Mouse (Mus musculus): Measurements from ENCODE around the gene Zfp955b. TPM values are rescaled to one million over a fixed set of nuclear protein-coding genes. Genes with fewer than 3 reads are reported as not detected.
A peak's percentile ranks its signal among the peaks of the same experiment; 100 is the strongest.
"Not testable (repeated sequence)": the region's sequence is repeated elsewhere in the genome, so short reads cannot be mapped to it uniquely, and the experiment has no call there.

The Zfp955b gene
- 6.6 and 7.4 TPM in 2 replicates for polyA plus RNA-seq (2015; fragmentation: Nextera tagmentation; extraction: Ambion mirVana)

- H3K9ac ChIP-seq (replicated peaks; ENCODE audit: low read depth); DNase-seq (ENCODE audit: low spot score); H3K36me3 ChIP-seq (ENCODE audit: insufficient read depth, low read length); H3K27me3 ChIP-seq (replicated peaks; ENCODE audit: insufficient read depth, low read length); H3K27ac ChIP-seq (ENCODE audit: low read length); H3K9me3 ChIP-seq (ENCODE audit: low read length); H3K4me1 ChIP-seq (ENCODE audit: insufficient read depth, low read depth, low read length); H3K4me2 ChIP-seq (replicated peaks; ENCODE audit: low read depth, low read length); H3K4me3 ChIP-seq (ENCODE audit: low read depth, low read length): not testable (repeated sequence)
- WGBS: no CpG with 5 or more reads among the region's 25 CpGs
- ATAC-seq: peak; percentile 100
These were observed at the start of gene Zfp955b for GRCm38 (mm10) chr17:33289039-33289875. Gene Zfp955b, plus strand, starts transcription at chr17:33289544.

- H3K4me1 ChIP-seq (ENCODE audit: insufficient read depth, low read depth, low read length); H3K4me2 ChIP-seq (replicated peaks; ENCODE audit: low read depth, low read length); H3K36me3 ChIP-seq (ENCODE audit: insufficient read depth, low read length); H3K4me3 ChIP-seq (ENCODE audit: low read depth, low read length); H3K9ac ChIP-seq (replicated peaks; ENCODE audit: low read depth); DNase-seq (ENCODE audit: low spot score); H3K9me3 ChIP-seq (ENCODE audit: low read length); H3K27me3 ChIP-seq (replicated peaks; ENCODE audit: insufficient read depth, low read length); H3K27ac ChIP-seq (ENCODE audit: low read length): not testable (repeated sequence)
- 38% methylated on average over 1 of the region's 34 CpGs for WGBS
- peak; percentile 100 for ATAC-seq
These were observed 34.6 kb upstream of the Zfp955b start, which contains the start of gene Zfp955a for GRCm38 (mm10) chr17:33254530-33255318. Gene Zfp955a, minus strand, starts transcription at chr17:33255145.

- H3K9me3 ChIP-seq (ENCODE audit: low read length); H3K4me2 ChIP-seq (replicated peaks; ENCODE audit: low read depth, low read length); H3K4me1 ChIP-seq (ENCODE audit: insufficient read depth, low read depth, low read length); ATAC-seq; H3K9ac ChIP-seq (replicated peaks; ENCODE audit: low read depth); H3K27me3 ChIP-seq (replicated peaks; ENCODE audit: insufficient read depth, low read length); DNase-seq (ENCODE audit: low spot score); H3K4me3 ChIP-seq (ENCODE audit: low read depth, low read length); H3K36me3 ChIP-seq (ENCODE audit: insufficient read depth, low read length); H3K27ac ChIP-seq (ENCODE audit: low read length): not testable (repeated sequence)
- no CpG with 5 or more reads among the region's 2 CpGs for WGBS
These were observed 34.1 kb upstream of the Zfp955b start for GRCm38 (mm10) chr17:33255319-33255657.

GRCm38 (mm10) chr17:33264376-33264775 lies 25.0 kb upstream of the Zfp955b start, which contains the start of gene Olfr63:
Gene Olfr63, plus strand, starts transcription at chr17:33264676.
- Histone ChIP-seq H3K27ac (ENCODE audit: low read length) (no peak within 1 kb of the TSS), H3K9me3 (ENCODE audit: low read length) (no peaks in the 10 kb centered on the region), H3K27me3 (replicated peaks; ENCODE audit: insufficient read depth, low read length) (no peaks in the 10 kb centered on the region), H3K4me2 (replicated peaks; ENCODE audit: low read depth, low read length) (no peak within 1 kb of the TSS), H3K36me3 (ENCODE audit: insufficient read depth, low read length) (no peaks in the 10 kb centered on the region), H3K9ac (replicated peaks; ENCODE audit: low read depth) (no peak within 1 kb of the TSS), H3K4me1 (ENCODE audit: insufficient read depth, low read depth, low read length) (no peaks in the 10 kb centered on the region), H3K4me3 (ENCODE audit: low read depth, low read length) (no peak within 1 kb of the TSS)
- no peak for DNase-seq (ENCODE audit: low spot score)
- ATAC-seq: no peak
- 41% methylated on average over 1 of the region's 1 CpGs for WGBS
- TF ChIP-seq CTCF (IDR thresholded peaks at IDR 0.05) (no peak), EP300 (IDR thresholded peaks at IDR 0.05) (no peak)

- no peaks in the 10 kb centered on the region for H3K27me3 ChIP-seq (replicated peaks; ENCODE audit: insufficient read depth, low read length)
- no peak overlapping the region for H3K27ac ChIP-seq (ENCODE audit: low read length)
- no peak overlapping the region for H3K4me2 ChIP-seq (replicated peaks; ENCODE audit: low read depth, low read length)
- H3K9me3 ChIP-seq (ENCODE audit: low read length): no peaks in the 10 kb centered on the region
- ATAC-seq (no peak), DNase-seq (ENCODE audit: low spot score) (no peak)
- H3K9ac ChIP-seq (replicated peaks; ENCODE audit: low read depth): no peak overlapping the region
- no peak overlapping the region for H3K4me3 ChIP-seq (ENCODE audit: low read depth, low read length)
- no peak for TF ChIP-seq EP300 (IDR thresholded peaks at IDR 0.05)
- no peak for TF ChIP-seq CTCF (IDR thresholded peaks at IDR 0.05)
- WGBS: 88% methylated on average over 9 of the region's 9 CpGs
- H3K4me1 ChIP-seq (ENCODE audit: insufficient read depth, low read depth, low read length): no peaks in the 10 kb centered on the region
- H3K36me3 ChIP-seq (ENCODE audit: insufficient read depth, low read length): no peaks in the 10 kb centered on the region
These were observed 20.4 kb upstream of the Zfp955b start for GRCm38 (mm10) chr17:33268907-33269306.

GRCm38 (mm10) chr17:33289876-33290149 lies 469 bp downstream of the Zfp955b start:
- not testable (repeated sequence) for H3K9me3 ChIP-seq (ENCODE audit: low read length); H3K27me3 ChIP-seq (replicated peaks; ENCODE audit: insufficient read depth, low read length); ATAC-seq; DNase-seq (ENCODE audit: low spot score); H3K4me2 ChIP-seq (replicated peaks; ENCODE audit: low read depth, low read length); H3K9ac ChIP-seq (replicated peaks; ENCODE audit: low read depth); H3K4me3 ChIP-seq (ENCODE audit: low read depth, low read length); H3K27ac ChIP-seq (ENCODE audit: low read length); H3K4me1 ChIP-seq (ENCODE audit: insufficient read depth, low read depth, low read length); H3K36me3 ChIP-seq (ENCODE audit: insufficient read depth, low read length)
- WGBS: no CpG with 5 or more reads among the region's 9 CpGs

Data from lung, postnatal 0 days (tissue).